Mouse (Mus musculus) liver, adult 2 months (tissue): Measurements from ENCODE around the gene Tbca. TPM values are rescaled to one million over a fixed set of nuclear protein-coding genes. Genes with fewer than 3 reads are reported as not detected.

Experiments
- DNase-seq: peaks from one replicate; pipeline ENCODE4 v3.0.0-alpha.2; 2011; ENCODE audit warnings: low read depth, low spot score; ENCODE audit errors: extremely low read depth
- H3K27ac ChIP-seq: fragments of 200-500 bp; replicated peaks from 2 replicates; pipeline ENCODE4 v1.5.1; 2012; ENCODE audit warnings: low read depth, mild to moderate bottlenecking, control low read depth, inconsistent platforms, low read length; ENCODE audit not compliant: insufficient read depth
- H3K27me3 ChIP-seq: fragments of 200-500 bp; 2 replicates; pipeline ENCODE4 v1.6.1; 2012; ENCODE audit warnings: mild to moderate bottlenecking, moderate library complexity, low read length, inconsistent platforms; ENCODE audit not compliant: control insufficient read depth, insufficient read depth
- H3K36me3 ChIP-seq: fragments of 200-500 bp; 2 replicates; pipeline ENCODE4 v1.6.1; 2012; ENCODE audit warnings: low read length, inconsistent platforms; ENCODE audit not compliant: control insufficient read depth, insufficient read depth
- H3K4me1 ChIP-seq: fragments of 200-500 bp; 2 replicates; pipeline ENCODE4 v1.6.1; 2011; ENCODE audit warnings: low read length; ENCODE audit not compliant: control insufficient read depth, insufficient read depth
- H3K4me3 ChIP-seq: fragments of 200-500 bp; 2 replicates; pipeline ENCODE4 v1.5.1; 2011; ENCODE audit warnings: low read depth, mild to moderate bottlenecking, control low read depth, low read length, moderate library complexity; ENCODE audit not compliant: insufficient read depth
- H3K79me2 ChIP-seq: fragments of 200-500 bp; 2 replicates; pipeline ENCODE4 v1.6.1; 2012; ENCODE audit warnings: inconsistent platforms, mild to moderate bottlenecking, low read length, moderate library complexity; ENCODE audit not compliant: control insufficient read depth, insufficient read depth
- H3K9ac ChIP-seq: fragments of 200-500 bp; 2 replicates; pipeline ENCODE4 v1.6.1; 2012; ENCODE audit warnings: low read depth, mild to moderate bottlenecking, control low read depth, inconsistent platforms, low read length
- CTCF ChIP-seq: fragments of 200-500 bp; IDR thresholded peaks from 2 replicates; pipeline ENCODE4 v1.5.1; 2011; ENCODE audit warnings: low read depth, low read length, control low read depth
- POLR2A ChIP-seq: fragments of 200-500 bp; IDR thresholded peaks from 2 replicates; pipeline ENCODE4 v1.6.1; 2011; ENCODE audit warnings: low read length, control low read depth; ENCODE audit not compliant: insufficient read depth; ENCODE audit errors: extremely low read depth
- WGBS: fragments of 180-500 bp; shearing (Covaris S2); methylation state at CpG from one replicate; pipeline ENCODE4 v1.1.7; 2018; 5-methylcytosine and 5-hydroxymethylcytosine counted together
- polyA plus RNA-seq: library from polyadenylated mRNA; depleted of rRNA; stranded (reverse); fragments of >200 nt; gene quantifications from 2 replicates; pipeline ENCODE4 v1.2.3, GENCODE M21; 2012; rRNA removed
- total RNA-seq: library from RNA; depleted of rRNA; stranded (reverse); fragments of >200 nt; gene quantifications from 2 replicates; pipeline ENCODE4 v1.2.3, GENCODE M21; 2014; rRNA removed

The Tbca gene
- total RNA-seq (132 and 264 TPM in 2 replicates), polyA plus RNA-seq (7.1 and 10.9 TPM in 2 replicates)

- H3K27me3 ChIP-seq: no peaks in the 10 kb centered on the region
- DNase-seq: peak; percentile 74
- peaks cover 8% of the 10 kb centered on the region for H3K4me1 ChIP-seq
- H3K36me3 ChIP-seq: no peaks in the 10 kb centered on the region
- no peak for TF ChIP-seq CTCF
- peak; percentile 75 for TF ChIP-seq POLR2A
- peak within 1 kb of the TSS; percentile 98 for H3K9ac ChIP-seq
- under 1% methylated on average over 76 of the region's 81 CpGs for WGBS
- H3K79me2 ChIP-seq: peaks cover 26% of the 10 kb centered on the region; the same call in 1 of the 2 replicates
- peak within 1 kb of the TSS; percentile 85 for H3K27ac ChIP-seq
- peak within 1 kb of the TSS; percentile 96 for H3K4me3 ChIP-seq
Measured at GRCm38 (mm10) chr13:94788771-94789649, at the start of gene Tbca. TSS of gene Tbca (plus strand) at chr13:94788910.

DNA sequence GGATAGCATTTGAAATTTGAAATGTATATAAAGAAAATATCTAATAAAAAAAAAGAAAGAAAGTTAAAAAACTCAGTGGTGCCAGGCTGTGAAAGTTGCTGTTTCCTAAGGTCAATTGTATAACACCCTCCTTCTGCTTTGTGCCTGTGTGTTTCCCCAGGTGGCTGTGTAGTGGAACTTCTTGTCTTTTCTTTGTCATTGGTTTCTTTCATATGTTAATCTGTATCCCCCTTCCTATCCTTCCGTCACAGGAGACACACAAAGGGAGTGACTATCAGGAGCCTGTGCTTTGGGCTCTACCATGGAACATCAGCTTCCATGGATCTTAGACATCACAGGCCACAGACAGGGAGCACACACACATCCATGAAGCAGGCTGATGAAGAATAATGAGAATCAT is 43.5 kb upstream of the Tbca start:
- H3K9ac ChIP-seq: no peak overlapping the region
- H3K27ac ChIP-seq: no peak overlapping the region
- no peaks in the 10 kb centered on the region for H3K4me1 ChIP-seq
- H3K79me2 ChIP-seq: no peaks in the 10 kb centered on the region
- no peak overlapping the region for H3K4me3 ChIP-seq
- no peak for TF ChIP-seq CTCF
- no peak for TF ChIP-seq POLR2A
- no peak for DNase-seq
- 80% methylated on average over 1 of the region's 1 CpGs for WGBS
- no peaks in the 10 kb centered on the region for H3K27me3 ChIP-seq
- no peaks in the 10 kb centered on the region for H3K36me3 ChIP-seq

DNA sequence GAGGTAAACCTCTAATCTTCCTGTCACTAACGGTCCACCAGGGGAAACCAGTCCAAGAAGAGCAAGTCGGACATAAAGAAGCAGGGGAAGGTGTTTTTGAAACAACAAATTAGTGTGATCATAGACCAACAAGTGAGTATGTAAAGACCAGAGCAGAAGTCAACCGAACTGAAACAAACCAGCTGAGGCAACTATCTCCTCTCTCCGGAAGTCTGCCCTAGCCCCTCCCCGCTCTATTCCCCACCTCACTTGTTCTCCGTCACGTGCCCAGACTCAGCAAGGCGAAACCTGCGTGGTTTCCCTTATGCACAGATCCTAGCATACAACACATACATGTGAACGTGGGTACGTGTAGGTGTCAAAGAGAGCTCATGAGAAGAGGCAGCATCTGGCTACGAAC is 22.9 kb upstream of the Tbca start:
- Histone ChIP-seq H3K4me3 (no peak overlapping the region), H3K36me3 (no peaks in the 10 kb centered on the region), H3K4me1 (no peaks in the 10 kb centered on the region), H3K79me2 (no peaks in the 10 kb centered on the region), H3K9ac (no peak overlapping the region), H3K27me3 (no peaks in the 10 kb centered on the region), H3K27ac (no peak overlapping the region)
- 88% methylated on average over 12 of the region's 12 CpGs for WGBS
- DNase-seq: no peak
- no peak for TF ChIP-seq CTCF

DNA sequence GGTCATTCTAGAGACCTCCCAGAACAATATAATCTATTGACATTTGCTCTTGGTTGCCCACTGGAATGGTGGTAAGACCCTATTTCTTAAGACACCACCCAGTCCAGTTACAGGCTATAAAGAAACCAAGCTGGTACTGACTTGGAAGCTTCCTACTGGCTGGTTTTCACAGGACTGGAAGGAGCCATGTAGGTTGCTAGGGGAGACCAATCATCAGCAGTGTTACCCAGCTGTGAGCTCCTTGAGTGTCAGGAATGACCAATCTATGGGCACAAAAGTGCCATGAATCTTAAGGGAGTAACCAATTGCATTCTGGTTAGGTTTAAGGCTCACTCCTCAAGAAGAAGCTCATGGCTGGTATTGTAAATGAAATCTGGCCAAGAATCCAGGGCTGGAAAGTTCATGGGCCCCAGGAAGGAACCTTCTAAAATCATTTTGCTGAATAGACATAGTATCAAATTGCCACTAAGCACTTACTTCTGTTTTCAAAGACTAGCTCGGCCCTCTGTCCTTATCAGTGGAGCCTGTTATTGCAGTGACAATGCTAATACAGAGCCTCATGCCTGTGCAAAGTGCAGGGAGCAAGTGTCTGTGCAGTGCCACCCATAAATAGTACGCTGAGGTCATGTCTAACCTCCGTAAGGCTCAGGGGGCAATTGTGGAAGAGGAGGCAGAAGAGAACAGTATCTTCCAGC is 20.1 kb upstream of the Tbca start:
- 46% methylated on average over 3 of the region's 3 CpGs for WGBS
- Histone ChIP-seq H3K27me3 (no peaks in the 10 kb centered on the region), H3K79me2 (no peaks in the 10 kb centered on the region)

DNA sequence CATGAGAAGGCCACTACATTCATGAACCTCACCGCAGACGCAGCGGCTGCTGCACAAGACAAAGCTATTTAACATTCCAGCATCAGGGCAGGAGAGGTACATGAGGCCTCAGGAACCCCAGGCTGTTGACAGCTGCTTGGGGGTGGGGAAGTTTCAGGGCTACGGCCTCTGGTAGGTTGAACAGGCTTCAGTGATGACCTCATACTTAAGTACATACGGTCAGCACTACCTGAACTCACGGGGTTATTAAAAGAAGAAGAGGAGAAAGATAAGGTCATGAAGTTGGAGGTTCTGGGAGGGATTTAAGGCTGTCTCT is 19.6 kb upstream of the Tbca start:
- H3K27ac ChIP-seq: no peak overlapping the region
- no peaks in the 10 kb centered on the region for H3K79me2 ChIP-seq
- DNase-seq: no peak
- no peak overlapping the region for H3K9ac ChIP-seq
- H3K36me3 ChIP-seq: no peaks in the 10 kb centered on the region
- H3K4me3 ChIP-seq: no peak overlapping the region
- 57% methylated on average over 6 of the region's 6 CpGs for WGBS
- H3K4me1 ChIP-seq: no peaks in the 10 kb centered on the region
- TF ChIP-seq POLR2A (no peak), CTCF (no peak)
- no peaks in the 10 kb centered on the region for H3K27me3 ChIP-seq

More for the DNA sequence above, 20.1 kb upstream of the Tbca start:
- Histone ChIP-seq H3K4me3 (no peak overlapping the region), H3K4me1 (no peaks in the 10 kb centered on the region), H3K36me3 (no peaks in the 10 kb centered on the region), H3K9ac (no peak overlapping the region), H3K27ac (no peak overlapping the region)
- no peak for TF ChIP-seq CTCF
- TF ChIP-seq POLR2A: no peak
- no peak for DNase-seq

DNA sequence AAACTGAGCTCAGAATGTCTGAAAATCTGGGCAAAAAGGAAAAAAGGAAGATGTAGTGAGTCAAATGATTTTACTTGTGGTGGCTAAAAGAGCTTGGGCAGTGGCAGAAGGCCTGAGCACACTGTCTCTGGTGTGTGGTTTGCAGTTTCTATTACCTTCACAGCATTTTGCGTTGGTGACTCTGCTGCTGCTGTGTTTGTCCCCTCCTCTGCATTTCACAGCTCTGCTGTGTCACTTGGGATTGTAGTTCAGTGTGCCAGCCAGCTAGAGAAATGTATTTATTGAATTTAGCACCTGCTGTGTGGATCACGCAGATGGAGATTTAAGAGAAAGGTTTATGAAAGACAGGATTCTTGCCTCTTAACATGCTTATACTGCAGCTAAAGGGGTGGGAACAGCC is 1.8 kb upstream of the Tbca start:
- 92% methylated on average over 2 of the region's 2 CpGs for WGBS
- DNase-seq: no peak
- H3K27ac ChIP-seq: no peak overlapping the region
- H3K27me3 ChIP-seq: no peaks in the 10 kb centered on the region
- peaks cover 4% of the 10 kb centered on the region for H3K4me1 ChIP-seq
- H3K79me2 ChIP-seq: peaks cover 19% of the 10 kb centered on the region; the same call in 1 of the 2 replicates
- no peak overlapping the region for H3K9ac ChIP-seq
- no peak for TF ChIP-seq CTCF
- TF ChIP-seq POLR2A: no peak
- no peak overlapping the region for H3K4me3 ChIP-seq
- no peaks in the 10 kb centered on the region for H3K36me3 ChIP-seq
